Mouse (Mus musculus) heart, embryonic 10.5 days (tissue): ENCODE data around the gene Arhgef10l. TPM values are rescaled to one million over a fixed set of nuclear protein-coding genes. Genes with fewer than 3 reads are reported as not detected.

ENCODE experiments used
- DNase-seq: peaks from one replicate; pipeline ENCODE4 v3.0.0-alpha.2; 2017; ENCODE audit warnings: low spot score
- H3K27ac ChIP-seq: fragments of 300-500 bp; sonication (generic); 2 replicates; pipeline ENCODE4 v1.5.1; 2016; ENCODE audit warnings: mild to moderate bottlenecking
- H3K27me3 ChIP-seq: fragments of 300-500 bp; sonication (generic); 2 replicates; pipeline ENCODE4 v1.6.1; 2016; ENCODE audit warnings: mild to moderate bottlenecking; ENCODE audit not compliant: poor library complexity, insufficient read depth, severe bottlenecking
- H3K36me3 ChIP-seq: fragments of 300-500 bp; sonication (generic); 2 replicates; pipeline ENCODE4 v1.6.1; 2016; ENCODE audit warnings: mild to moderate bottlenecking, moderate library complexity
- H3K4me1 ChIP-seq: fragments of 300-500 bp; sonication (generic); 2 replicates; pipeline ENCODE4 v1.6.1; 2016; ENCODE audit warnings: mild to moderate bottlenecking
- H3K4me3 ChIP-seq: fragments of 300-500 bp; sonication (generic); 2 replicates; pipeline ENCODE4 v1.5.1; 2016; ENCODE audit warnings: mild to moderate bottlenecking, moderate library complexity
- H3K9me3 ChIP-seq: fragments of 300-500 bp; sonication (generic); 2 replicates; pipeline ENCODE4 v1.6.1; 2016; ENCODE audit warnings: mild to moderate bottlenecking, moderate library complexity
- WGBS: fragments of 180-500 bp; shearing (Covaris S2); methylation state at CpG from one replicate; pipeline ENCODE4 v1.1.7; 2016; 5-methylcytosine and 5-hydroxymethylcytosine counted together
- polyA plus RNA-seq: library from polyadenylated mRNA; unstranded; fragments of >200 nt; fragmentation: Nextera tagmentation; extraction: Ambion mirVana; gene quantifications from 2 replicates; pipeline ENCODE4 v1.2.1, GENCODE M21; 2016

The Arhgef10l gene
- polyA plus RNA-seq, 1 experiment from 2014 or later, result 13.3 TPM

DNA sequence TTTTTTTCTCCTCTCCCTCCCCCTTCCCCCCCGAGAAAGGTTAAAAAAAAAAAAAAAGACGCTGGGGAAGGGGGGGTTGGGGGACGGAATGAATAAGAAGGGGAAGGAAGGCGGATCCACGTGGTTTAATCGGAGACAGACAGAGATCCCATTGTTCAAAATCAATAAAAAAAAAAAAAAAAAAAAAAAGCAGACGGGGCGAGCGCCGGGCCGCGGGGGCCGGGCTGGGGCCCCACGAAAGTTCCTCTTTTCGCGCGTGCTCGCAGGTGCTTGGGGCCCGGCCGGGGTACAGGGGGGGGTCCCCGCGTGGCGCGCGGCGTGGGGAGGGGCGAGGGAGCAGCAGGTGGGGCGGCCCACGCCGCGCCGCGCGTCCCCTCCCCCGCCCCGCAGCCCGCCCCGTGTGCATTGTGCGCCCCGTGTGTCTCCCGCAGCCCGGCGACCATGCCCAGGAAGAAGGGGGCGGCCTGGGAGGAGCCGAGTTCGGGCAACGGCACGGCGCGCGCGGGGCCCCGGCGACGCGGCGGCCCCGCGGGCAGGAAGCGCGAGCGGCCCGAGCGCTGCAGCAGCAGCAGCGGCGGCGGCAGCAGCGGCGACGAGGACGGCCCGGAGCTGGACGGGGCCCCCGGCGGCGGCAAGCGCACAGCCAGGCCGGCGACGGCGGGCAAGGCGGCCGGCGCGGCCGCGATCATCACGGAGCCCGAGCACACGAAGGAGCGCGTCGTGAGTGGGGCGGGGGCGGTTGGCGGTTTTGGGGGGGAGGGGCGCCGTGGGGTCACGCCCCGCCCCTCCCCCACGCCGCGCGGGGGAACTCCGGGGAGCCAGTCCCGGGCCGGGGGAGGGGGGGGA is 36.1 kb upstream of the Arhgef10l start:
- Histone ChIP-seq H3K27me3 (peaks cover 25% of the 10 kb centered on the region), H3K4me3 (peak overlapping the region; percentile 96), H3K27ac (peak overlapping the region; percentile 98), H3K36me3 (peaks cover 26% of the 10 kb centered on the region), H3K9me3 (no peaks in the 10 kb centered on the region), H3K4me1 (peaks cover 44% of the 10 kb centered on the region)
- DNase-seq, result no peak
- 6% methylated on average over 86 of the region's 107 CpGs for WGBS

DNA sequence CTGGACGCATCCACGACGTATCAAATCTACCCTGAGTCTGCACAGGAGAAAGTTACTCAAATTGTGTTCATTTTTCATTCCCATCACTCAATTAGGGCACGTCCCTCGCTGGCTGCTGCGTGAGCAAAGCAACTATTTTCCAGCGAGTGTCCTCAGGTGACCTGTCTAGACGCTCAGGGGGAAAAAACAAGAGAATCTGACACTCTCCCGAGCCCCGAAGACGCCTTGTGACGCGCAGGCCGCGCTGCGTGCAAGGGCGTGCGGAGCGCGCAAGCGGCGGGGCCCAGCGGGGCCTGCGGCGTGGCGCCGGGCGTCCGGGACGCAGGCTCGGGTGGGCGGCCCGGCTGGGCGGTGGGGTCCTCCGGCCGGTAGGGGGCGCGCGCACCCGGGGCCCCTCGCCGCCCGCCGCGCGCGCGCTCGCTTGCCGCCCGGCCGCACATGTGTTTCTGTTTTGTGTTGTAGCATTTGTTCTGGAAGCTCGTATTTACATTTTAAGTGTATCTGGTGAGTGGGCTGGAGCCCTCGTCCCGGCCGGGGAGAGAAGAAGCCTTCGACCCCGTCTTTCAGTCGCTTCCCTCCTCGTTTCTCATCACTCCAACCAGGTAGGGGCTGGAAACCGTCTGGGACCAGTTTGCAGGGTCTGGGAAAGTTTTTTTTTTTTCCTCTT is 35.4 kb upstream of the Arhgef10l start:
- peak overlapping the region; percentile 96 for H3K4me3 ChIP-seq
- H3K4me1 ChIP-seq, result peaks cover 41% of the 10 kb centered on the region
- H3K36me3 ChIP-seq, result peaks cover 19% of the 10 kb centered on the region
- no peaks in the 10 kb centered on the region for H3K9me3 ChIP-seq
- H3K27ac ChIP-seq, result peak overlapping the region; percentile 98
- peak; percentile 89 for DNase-seq
- 1% methylated on average over 61 of the region's 61 CpGs for WGBS
- H3K27me3 ChIP-seq, result peaks cover 25% of the 10 kb centered on the region

DNA sequence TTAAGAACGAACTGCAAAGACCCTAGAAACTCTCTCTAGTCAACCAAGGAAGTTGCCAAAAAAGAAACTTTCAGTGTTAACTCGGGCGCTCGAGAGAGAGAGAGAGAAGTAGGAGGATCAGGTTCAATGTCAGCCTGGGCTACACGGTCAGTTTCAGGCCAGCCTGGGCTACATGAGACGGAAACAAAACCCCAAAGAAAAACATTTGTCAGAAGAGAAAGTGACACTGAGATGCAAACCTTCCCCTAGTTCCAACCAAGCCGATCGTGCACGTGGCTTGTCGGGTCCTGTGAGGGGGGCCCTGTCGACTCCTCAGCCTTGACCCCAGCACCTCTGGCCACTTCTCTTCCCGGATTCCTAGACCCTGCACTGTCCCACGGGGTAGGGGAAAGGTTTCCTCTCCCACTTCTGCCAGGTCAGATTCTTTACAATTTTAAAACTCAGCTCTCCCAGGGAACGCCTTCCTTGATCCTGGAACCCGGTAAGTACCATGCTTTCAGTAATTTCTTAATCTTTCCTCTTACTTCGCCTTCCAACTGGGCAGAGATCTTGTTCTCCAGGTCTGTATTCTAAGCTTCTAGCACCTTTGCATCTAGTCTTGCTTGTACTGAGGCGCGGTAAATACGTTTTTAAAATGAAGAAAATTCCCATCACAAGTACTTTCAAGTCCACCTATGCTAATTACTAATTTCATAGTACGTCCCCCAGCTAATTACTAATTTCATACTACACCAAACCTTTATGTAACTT is 34.6 kb upstream of the Arhgef10l start, which contains the start of gene Rcc2:
Gene Rcc2 (plus strand): TSS at position 273 of the 750 bp plus-strand sequence.
- Histone ChIP-seq H3K4me3 (peak within 1 kb of the TSS; percentile 96), H3K27me3 (peaks cover 25% of the 10 kb centered on the region), H3K4me1 (peaks cover 42% of the 10 kb centered on the region), H3K36me3 (peaks cover 12% of the 10 kb centered on the region), H3K9me3 (no peaks in the 10 kb centered on the region), H3K27ac (peak within 1 kb of the TSS; percentile 98)
- DNase-seq, result no peak
- WGBS, result 6% methylated on average over 20 of the region's 20 CpGs

DNA sequence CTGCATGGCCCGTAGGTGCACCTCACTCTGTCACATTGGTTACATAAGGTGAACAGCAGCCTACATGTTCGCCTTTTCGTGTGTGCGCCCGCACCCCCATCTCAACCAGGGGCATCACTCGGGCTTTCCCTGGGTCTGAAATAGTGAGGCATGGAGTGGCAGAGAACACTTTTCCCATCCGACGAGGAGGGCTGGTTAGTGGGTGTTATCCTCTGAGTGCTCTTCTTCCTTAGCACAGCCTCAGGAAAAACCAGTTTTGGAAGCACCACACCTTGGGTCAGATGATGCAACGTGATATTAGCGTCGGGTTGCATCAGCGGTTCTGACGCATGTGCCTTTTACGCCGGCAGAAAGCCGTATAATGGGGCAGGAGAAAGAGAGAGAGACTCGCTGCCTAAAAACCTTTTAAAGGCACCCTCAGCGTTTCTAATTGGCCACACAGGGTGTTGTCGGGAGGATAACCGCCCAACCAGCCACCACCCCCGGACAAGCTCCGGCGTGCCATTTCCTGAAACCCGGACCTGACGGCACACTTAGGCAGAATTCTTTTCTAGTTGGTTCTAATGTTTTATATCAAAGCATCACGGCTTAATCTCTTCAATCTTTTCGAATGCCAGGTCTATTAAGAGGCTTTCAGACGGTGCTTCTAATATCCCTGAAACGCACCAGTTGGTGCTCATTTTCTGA is 33.8 kb upstream of the Arhgef10l start:
- 6% methylated on average over 29 of the region's 29 CpGs for WGBS
- peak overlapping the region; percentile 98; the same call in 1 of the 2 replicates for H3K27ac ChIP-seq

DNA sequence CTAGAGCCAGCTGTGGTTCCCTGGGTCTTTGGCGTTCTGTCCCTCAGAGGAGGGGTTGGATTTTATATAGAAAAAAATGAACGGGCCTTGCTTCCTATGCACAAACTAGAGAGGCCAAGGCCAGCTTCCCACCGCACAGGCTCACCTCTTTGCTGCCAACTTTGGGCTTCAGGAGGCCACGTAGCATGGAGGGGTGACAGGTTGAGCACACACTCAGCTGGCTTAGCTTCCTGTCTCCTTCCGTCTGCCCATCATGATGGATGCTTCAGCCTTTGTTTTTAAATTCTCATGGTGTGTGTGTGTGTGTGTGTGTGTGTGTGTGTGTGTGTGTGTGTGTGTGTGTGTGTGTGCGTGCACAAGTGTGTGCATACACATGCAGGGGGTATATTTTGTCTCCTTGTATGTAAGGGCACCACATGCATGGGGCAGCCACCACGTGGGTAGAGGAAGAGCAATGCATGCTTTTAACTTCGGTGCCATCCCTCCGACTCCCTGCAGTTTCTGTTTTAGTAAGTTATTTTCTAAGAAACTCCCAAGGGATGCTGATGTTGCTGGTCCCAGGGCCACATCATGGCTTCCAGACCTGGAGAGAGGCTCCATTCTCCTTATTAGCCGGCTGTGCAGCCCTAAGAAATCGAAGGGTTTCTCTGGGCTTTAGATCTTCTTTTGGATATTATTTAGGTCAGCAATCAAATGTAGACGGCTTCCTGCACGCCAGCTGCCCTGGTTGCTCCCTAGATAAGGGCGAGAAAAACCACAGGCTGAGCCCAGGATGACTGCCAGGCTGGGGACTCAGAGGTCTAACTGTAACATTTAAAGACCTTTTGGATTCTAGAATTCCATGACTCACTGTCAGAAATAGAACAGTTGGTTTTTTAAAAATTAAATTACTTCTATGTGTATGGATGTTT is 30.1 kb upstream of the Arhgef10l start:
- WGBS, result 68% methylated on average over 13 of the region's 14 CpGs
- Histone ChIP-seq H3K27ac (no peak overlapping the region), H3K4me3 (no peak overlapping the region)

More for the DNA sequence above, 33.8 kb upstream of the Arhgef10l start:
- Histone ChIP-seq H3K27me3 (peaks cover 25% of the 10 kb centered on the region), H3K4me1 (peaks cover 34% of the 10 kb centered on the region), H3K36me3 (0 out of 2 replicates have a peak, but pooled peaks cover 3% of the 10 kb centered on the region), H3K4me3 (peak overlapping the region; percentile 96), H3K9me3 (no peaks in the 10 kb centered on the region)
- peak; percentile 88 for DNase-seq

DNA sequence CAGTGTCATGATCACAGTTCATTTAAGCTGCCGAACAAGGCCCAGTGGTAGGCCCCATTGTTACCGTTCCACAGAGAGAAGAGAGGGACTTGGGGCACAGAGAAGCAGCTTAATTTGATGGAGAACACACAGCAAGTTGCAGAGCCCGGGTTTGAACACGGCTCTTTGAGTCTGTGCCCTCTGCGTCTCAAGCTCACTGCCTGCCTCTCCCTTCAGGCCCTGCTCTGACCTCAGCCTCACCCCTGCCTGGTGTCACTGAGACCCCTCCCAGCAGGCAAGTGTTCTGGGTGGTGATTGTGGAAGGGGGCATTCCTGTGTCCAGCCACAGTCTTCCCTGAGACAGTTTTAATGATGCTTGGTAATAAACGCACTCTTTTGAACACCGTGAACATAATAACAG is 29.3 kb upstream of the Arhgef10l start:
- DNase-seq, result no peak
- Histone ChIP-seq H3K4me1 (peaks cover 12% of the 10 kb centered on the region), H3K36me3 (no peaks in the 10 kb centered on the region), H3K27ac (no peak overlapping the region), H3K9me3 (no peaks in the 10 kb centered on the region), H3K27me3 (peaks cover 24% of the 10 kb centered on the region), H3K4me3 (no peak overlapping the region)
- WGBS, result 80% methylated on average over 7 of the region's 7 CpGs

More for the DNA sequence above, 30.1 kb upstream of the Arhgef10l start:
- Histone ChIP-seq H3K4me1 (peaks cover 14% of the 10 kb centered on the region; the same call in 1 of the 2 replicates), H3K36me3 (no peaks in the 10 kb centered on the region), H3K9me3 (no peaks in the 10 kb centered on the region), H3K27me3 (peaks cover 25% of the 10 kb centered on the region)
- DNase-seq, result no peak

DNA sequence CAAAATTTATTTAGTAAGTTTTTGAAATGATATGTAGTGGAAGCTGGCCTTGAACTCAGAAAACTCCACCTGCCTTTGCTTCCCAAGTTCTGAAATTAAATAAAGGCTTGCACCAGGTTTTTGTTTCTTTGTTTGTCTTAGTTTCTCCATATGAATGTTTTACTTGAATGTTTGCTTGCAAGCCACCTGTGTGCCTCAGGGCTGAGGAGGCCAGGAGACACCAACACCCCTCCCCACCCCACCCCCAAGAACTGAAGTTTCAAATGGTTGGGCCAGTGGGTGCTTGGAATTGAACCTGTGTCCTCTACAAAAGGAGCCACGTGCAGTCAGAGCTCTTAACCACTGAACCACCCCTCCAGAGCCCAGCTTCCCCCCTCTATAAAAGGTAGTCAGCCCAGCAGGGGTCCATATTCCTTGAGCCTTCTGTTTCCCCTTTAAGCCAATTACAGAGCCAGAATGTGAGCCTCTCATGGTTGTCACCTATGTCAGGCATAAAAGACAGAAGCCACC is 28.8 kb upstream of the Arhgef10l start:
- H3K4me1 ChIP-seq, result peaks cover 13% of the 10 kb centered on the region
- no peaks in the 10 kb centered on the region for H3K36me3 ChIP-seq
- DNase-seq, result no peak
- peaks cover 20% of the 10 kb centered on the region for H3K27me3 ChIP-seq
- WGBS, result 24% methylated on average over 1 of the region's 1 CpGs
- no peaks in the 10 kb centered on the region for H3K9me3 ChIP-seq
- no peak overlapping the region for H3K4me3 ChIP-seq
- H3K27ac ChIP-seq, result no peak overlapping the region

DNA sequence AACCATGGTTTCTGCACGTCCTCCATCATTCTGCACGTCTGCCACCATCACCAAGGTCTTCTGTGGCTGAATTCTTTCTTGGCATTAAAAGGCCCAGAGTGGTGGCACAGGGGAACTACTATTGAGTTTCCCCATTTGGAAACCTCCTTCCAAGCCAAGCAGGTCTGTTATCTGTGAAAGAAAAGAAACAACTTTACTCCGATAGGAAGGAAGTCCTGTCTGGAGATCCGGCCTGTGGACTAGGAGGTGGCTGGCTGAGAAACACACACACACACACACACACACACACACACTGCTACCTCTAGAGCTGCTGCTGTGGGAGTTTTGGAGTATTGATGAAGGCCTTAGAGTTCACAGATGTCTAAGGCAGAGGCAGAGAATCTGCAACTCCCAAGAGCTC is 27.7 kb upstream of the Arhgef10l start:
- H3K27me3 ChIP-seq, result peaks cover 17% of the 10 kb centered on the region
- H3K4me3 ChIP-seq, result no peak overlapping the region
- no peaks in the 10 kb centered on the region for H3K9me3 ChIP-seq
- WGBS, result 44% methylated on average over 4 of the region's 4 CpGs
- H3K4me1 ChIP-seq, result peaks cover 13% of the 10 kb centered on the region
- no peak overlapping the region for H3K27ac ChIP-seq
- no peaks in the 10 kb centered on the region for H3K36me3 ChIP-seq
- DNase-seq, result no peak

DNA sequence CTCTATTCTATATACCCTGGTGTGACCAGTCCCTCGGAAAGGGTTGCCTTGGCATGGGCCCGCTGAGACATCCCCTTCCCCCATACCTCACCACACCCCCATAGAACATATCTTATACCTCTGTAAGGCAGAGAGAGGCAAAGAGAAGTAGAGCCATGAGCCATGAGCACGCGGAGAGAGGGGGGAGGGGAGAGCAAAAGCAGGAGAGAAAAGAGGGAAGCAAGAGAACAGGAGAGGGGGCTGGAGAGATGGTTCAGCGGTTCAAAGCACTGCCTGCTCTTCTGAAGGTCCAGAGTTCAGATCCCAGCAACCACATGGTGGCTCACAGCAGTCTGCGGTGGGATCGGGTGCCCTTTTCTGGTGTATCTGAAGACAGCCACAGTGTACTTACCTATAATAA is 25.7 kb upstream of the Arhgef10l start:
- WGBS, result 65% methylated on average over 7 of the region's 7 CpGs
- no peak for DNase-seq
- no peaks in the 10 kb centered on the region for H3K36me3 ChIP-seq
- peaks cover 12% of the 10 kb centered on the region; the same call in 1 of the 2 replicates for H3K27me3 ChIP-seq
- H3K4me3 ChIP-seq, result no peak overlapping the region
- H3K27ac ChIP-seq, result no peak overlapping the region
- no peaks in the 10 kb centered on the region for H3K9me3 ChIP-seq
- peaks cover 18% of the 10 kb centered on the region for H3K4me1 ChIP-seq

DNA sequence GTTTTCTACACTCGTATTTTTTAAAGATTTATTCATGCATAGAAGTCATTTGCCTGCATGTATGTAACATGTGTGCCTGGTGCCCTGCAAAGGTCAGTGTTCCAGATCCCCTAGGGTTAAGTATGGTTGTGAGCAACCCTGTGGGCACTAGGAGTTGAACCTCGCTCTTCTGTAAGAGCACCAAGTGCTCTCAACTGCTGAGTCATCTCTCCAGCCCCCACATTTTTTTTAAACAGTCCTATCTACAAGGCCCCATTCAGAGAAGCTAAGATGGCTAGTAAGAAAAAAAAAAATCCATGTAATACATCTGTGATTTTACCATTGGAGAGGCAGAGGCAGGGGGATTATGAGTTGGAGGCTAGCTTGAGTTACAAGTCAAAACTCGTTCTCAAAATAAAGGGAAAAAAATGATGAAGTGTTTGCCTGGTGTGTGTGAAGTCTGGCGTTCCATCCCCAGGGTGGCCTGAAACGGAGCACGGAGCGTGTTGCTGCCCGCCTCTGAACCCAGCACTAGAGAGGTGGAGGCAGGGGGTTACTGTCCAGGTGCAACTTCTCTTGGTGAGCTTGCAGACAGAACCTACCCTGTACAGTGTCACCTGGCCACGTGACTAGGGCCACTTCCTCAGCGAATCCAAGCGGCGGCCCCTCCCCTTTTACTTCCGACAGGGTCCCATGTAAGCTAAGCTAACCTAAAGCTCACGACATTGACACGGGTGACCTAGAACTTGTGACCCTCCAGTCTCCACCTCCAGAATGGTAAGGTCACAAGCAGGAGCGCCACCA is 24.3 kb upstream of the Arhgef10l start:
- WGBS, result 60% methylated on average over 16 of the region's 16 CpGs

More for the DNA sequence above, 24.3 kb upstream of the Arhgef10l start:
- Histone ChIP-seq H3K27ac (0 out of 2 replicates have a peak overlapping the region, but pooled peaks have one; percentile 25), H3K9me3 (no peaks in the 10 kb centered on the region), H3K4me3 (no peak overlapping the region), H3K4me1 (peaks cover 16% of the 10 kb centered on the region), H3K36me3 (no peaks in the 10 kb centered on the region), H3K27me3 (peaks cover 12% of the 10 kb centered on the region; the same call in 1 of the 2 replicates)
- peak; percentile 79 for DNase-seq
